Mouse (Mus musculus): ENCODE measurements around the gene Trim3.

DNA sequence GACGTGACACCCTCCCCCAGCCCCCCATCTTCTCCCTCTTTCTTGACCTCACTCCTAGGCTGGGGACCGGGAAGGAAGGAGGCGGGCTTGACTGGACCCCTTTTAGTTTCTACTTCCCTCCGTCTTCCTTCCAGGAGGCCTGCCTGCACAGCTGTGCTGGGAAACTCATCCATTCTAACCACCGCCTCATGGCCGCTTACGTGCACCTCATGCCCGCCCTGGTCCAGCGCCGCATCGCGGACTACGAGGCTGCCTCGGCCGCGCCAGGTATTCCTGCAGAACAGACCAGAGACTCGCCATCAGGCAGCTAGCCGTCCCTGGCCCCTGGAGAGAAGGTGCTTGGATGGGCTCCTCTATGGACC is 7.5 kb upstream of the Trim3 start:
- TF ChIP-seq GATA1 (IDR thresholded peaks at IDR 0.05; ENCODE audit: borderline replicate concordance, low read length) (no peak), FLI1 (IDR thresholded peaks at IDR 0.05; ENCODE audit: low read length) (no peak)

All from megakaryocyte, embryonic 14.5 days (primary cell).